Mouse (Mus musculus): ENCODE measurements at regions not wholly inside any gene's neighbourhood (a gene's known extent, or its start where the extent isn't known, plus 50 kb on each side); places are given as distances from the start of the nearest gene placed in this dataset.
"Not testable (repeated sequence)": the region's sequence is repeated elsewhere in the genome, so short reads cannot be mapped to it uniquely, and the experiment has no call there.

GRCm38 (mm10) chr2:92800667-92801066 lies 114.2 kb upstream of the Syt13 start:
- DNase-seq (ENCODE audit: low spot score in 2 of 2) = no peak

DNA sequence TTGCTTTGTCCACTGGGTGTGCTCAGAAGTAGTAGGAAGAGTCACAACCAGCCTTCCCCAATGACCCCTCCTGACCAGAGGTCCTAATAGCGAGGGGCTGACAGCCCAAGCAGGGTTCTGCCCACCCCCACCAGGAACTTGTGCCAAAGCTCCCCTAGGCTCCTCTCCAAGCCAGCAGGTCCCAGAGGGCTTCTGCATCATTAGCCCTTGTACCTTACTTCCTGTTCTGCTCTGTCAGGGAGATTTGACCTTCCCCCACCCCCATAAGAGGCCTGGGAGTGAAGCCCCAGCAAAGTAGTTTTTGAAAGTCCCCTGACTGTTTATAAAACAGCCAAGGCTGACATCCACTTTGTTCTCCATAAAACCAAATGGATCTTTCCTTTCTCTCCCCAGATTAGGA lies 110.0 kb upstream of the Syt13 start:
- DNase-seq (ENCODE audit: low spot score in 2 of 2) = no peak

- no peak for DNase-seq (ENCODE audit: low spot score in 2 of 2)
Measured at GRCm38 (mm10) chr2:92805761-92806160, 109.1 kb upstream of the Syt13 start.

GRCm38 (mm10) chr2:92806481-92807195 lies 108.3 kb upstream of the Syt13 start:
- DNase-seq (ENCODE audit: low spot score in 2 of 2) = no peak

DNA sequence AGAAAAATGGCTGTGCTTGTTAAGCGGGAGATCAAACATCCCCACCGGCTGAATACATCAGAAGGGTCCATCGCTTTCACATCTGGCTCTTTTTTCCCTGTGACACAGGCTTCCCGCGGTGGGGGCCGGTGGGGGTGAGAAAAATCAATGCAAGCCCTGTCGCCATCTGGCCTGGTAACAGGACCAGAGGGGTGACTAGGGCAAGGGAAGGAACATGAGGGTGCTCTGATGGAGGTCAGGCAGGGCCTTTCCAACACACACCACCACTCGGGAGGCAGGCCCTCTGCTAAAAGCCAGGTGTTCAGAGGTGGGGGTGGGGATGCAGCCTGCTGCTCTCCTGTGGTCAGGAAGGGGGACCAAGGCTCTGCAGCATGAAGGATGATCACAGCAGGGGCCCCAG lies 107.5 kb upstream of the Syt13 start:
- DNase-seq (ENCODE audit: low spot score in 2 of 2) = no peak

- DNase-seq (ENCODE audit: low spot score in 2 of 2) = no peak
Measured at GRCm38 (mm10) chr2:92808121-92808520, 106.8 kb upstream of the Syt13 start.

DNA sequence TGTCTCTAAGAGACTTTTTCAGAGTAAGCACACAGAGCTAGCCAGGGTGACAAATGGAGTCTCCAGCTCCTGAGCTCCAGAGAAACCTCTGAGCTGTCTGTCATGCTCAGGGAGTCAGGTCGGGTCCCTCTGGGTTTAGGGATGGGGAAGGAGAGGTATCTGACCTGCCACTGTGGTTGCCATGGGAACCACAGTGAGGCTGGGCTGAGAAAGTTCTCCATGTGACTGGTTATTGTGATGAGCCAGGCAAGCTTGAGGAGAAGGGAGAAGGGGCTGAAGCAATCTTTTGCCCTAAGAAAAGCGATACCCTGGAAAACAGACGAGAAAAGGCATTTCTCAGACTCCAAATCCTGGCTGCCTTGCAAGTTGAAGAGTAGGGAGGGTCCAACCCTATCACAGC lies 105.7 kb upstream of the Syt13 start:
- DNase-seq (ENCODE audit: low spot score in 2 of 2) = no peak

DNA sequence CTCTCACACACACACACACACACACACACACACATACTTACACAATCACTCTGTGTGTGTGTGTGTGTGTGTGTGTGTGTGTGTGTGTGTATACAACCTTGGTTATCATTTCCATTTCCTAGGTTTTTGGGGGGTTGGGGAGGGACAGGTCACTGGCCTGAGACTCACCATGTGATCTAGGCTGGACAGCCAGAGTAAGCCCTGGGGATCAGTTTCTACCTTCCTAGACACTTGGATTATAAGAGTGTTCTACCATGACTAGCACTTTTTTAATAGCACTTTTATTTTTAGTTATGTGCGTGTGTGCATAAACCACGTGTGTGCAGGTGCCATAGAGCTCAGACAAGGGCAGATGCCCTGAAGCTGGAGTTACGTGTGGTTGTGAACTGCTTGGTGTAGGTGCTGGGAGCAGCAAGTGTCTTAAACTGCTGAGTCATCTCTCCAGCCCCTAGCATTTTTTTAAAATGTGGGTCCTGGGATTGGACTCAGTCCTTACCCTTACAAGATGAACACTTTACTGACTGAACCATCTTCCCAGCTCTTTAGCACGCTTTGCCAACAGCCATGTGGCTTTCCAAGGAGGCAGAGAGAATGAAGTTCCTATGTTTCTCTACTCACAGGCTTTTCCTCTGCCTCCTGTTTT lies 105.1 kb upstream of the Syt13 start:
- DNase-seq (ENCODE audit: low spot score in 2 of 2) = no peak

DNA sequence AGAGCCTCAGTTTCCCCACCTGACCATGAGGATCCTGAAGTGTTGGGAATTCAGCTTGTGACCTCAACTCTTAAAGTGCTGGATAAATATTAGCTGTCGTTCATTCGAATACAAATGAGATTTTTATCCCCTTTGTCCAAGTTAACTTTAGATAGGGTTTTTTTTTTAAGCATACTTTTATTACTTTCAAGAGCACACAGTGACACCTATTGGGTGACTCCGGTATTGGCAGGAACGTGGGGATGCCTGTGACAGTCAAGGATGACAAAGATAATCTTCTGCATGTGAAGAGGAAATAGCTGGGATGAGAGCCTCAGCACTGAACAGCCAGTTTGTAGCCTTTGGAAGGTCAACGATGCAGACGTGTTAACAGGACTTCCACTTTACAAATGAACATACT lies 103.9 kb upstream of the Syt13 start:
- DNase-seq (ENCODE audit: low spot score in 2 of 2) = not testable (repeated sequence)

DNA sequence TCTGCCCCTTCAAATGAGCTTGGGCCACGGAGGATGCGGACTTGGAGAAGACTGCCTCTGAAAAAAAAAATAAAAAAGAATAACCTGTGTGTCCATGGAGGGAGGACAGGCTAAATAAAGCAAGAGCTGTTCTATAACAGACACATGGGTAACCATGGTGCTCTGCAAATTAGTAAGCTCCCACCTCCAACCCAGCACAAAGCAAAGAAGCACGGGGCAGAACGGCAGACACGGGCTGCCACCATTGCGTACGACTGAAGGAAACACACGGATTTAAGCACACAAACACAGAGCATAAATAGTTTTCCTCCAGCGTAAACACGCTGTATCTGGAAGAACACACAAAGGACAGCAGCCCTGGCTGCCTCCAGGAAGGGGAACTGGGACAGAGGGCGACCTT lies 101.9 kb upstream of the Syt13 start:
- no peak for DNase-seq (ENCODE audit: low spot score in 2 of 2)

- no peak for DNase-seq (ENCODE audit: low spot score in 2 of 2)
Measured at GRCm38 (mm10) chr2:92819586-92819985, 95.3 kb upstream of the Syt13 start.

GRCm38 (mm10) chr2:92824325-92824724 lies 90.6 kb upstream of the Syt13 start:
- no peak for DNase-seq (ENCODE audit: low spot score in 2 of 2)

- DNase-seq (ENCODE audit: low spot score in 2 of 2) = no peak
Measured at GRCm38 (mm10) chr2:92825395-92825794, 89.5 kb upstream of the Syt13 start.

- DNase-seq (ENCODE audit: low spot score in 2 of 2) = no peak
Measured at GRCm38 (mm10) chr2:92830134-92830533, 84.8 kb upstream of the Syt13 start.

DNA sequence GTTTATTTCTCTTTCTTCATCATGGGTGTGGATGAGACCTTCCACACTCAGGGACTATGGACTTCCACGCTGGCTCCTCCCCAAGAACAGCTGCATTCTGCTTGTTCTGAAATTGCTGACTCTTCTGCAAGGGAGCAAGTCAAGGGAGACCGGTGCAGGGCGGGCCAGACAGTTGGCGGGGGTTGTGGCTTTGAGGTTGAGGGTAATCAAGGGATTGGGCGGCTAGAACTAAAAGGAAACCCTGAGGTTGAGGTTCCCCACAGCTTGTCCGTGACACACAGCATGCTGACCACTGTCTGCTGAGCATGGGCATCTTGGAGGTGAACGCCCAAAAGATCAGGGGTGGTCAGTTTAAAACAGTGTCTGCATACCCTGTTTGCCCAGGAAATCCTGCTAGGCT lies 83.1 kb upstream of the Syt13 start:
- DNase-seq (ENCODE audit: low spot score in 2 of 2) = no peak

DNA sequence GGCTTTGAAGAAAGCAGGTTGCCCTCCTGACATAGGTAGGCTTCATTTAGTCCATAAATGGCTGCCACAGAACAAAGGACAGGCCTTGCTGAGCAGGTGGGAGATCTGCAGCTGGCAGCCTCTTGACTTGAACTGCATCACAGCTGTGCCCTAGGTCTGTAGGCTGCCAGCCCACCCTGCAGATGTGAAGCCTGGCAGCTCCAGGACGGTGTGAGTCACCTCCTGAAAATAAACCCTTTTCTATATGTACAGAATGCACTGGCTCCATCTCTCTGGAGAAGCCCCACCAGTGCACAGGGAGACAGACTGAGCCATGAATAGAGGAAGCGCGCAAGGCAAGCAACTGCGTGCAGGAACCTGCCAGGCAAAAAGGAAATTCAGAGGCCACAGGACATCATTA lies 78.7 kb upstream of the Syt13 start:
- no peak for DNase-seq (ENCODE audit: low spot score in 2 of 2)

DNA sequence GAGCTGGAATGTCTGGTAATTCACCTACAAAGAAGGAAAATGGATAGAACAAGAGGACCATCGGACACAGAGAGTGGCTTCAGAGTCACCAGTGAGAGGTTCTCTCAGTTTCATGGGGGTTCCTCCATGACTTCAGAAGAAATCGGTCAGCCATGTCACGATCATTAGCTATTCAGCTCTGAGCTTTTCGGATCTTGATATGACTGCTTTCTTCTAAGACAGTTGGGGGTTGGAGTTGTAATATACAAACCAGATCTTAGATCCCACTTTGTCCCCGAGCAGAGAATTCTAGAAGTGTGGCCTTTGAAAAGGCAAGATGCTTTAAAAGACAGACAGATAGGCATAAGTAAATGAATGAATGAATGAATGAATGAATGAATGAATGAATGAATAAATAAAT lies 76.9 kb upstream of the Syt13 start:
- no peak for DNase-seq (ENCODE audit: low spot score in 2 of 2)

DNA sequence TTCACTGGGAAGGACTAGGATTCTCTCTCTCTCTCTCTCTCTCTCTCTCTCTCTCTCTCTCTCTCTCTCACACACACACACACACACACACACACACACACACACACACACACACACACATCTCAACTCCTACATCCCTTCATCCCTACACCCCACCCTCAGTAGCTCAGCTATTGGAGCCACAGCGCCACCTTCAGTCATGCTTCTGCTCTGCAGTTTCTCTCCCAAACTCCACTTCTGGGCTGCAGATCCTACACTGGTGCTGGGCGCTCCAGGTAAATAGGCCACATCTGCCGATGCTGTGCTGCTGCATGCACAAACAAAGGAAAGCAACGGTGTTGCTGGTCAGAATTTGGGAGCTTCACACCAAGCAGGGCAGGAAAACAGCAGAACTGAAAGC lies 74.9 kb upstream of the Syt13 start:
- DNase-seq (ENCODE audit: low spot score in 2 of 2) = peak in 1 of 2 experiments; percentile 39

DNA sequence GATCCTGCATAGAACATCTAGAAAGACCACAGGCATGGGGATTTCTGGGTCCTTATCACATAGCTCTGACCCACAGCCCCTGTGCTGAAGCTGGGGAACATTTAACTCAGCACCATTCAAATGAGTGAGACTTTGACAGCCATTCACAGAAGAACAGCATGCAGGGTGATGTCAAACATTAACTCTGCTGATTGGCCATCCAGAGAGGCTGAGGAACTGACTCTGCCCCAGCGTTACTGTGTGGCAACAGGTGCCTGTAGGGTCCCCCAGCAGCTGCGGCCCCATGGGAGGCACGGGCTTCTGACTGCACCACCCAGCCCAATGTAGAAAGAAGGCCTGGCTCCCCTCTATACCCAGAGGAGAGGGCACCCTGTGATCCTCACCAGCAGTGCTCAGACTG lies 73.3 kb upstream of the Syt13 start:
- DNase-seq (ENCODE audit: low spot score in 2 of 2) = no peak

- DNase-seq (ENCODE audit: low spot score in 2 of 2) = peak in 1 of 2 experiments; percentile 13
Measured at GRCm38 (mm10) chr2:92845061-92845769, 69.7 kb upstream of the Syt13 start.

- DNase-seq (ENCODE audit: low spot score in 2 of 2) = no peak
Measured at GRCm38 (mm10) chr2:92848962-92849361, 65.9 kb upstream of the Syt13 start.

- no peak for DNase-seq (ENCODE audit: low spot score in 2 of 2)
Measured at GRCm38 (mm10) chr2:92851336-92851735, 63.6 kb upstream of the Syt13 start.

DNA sequence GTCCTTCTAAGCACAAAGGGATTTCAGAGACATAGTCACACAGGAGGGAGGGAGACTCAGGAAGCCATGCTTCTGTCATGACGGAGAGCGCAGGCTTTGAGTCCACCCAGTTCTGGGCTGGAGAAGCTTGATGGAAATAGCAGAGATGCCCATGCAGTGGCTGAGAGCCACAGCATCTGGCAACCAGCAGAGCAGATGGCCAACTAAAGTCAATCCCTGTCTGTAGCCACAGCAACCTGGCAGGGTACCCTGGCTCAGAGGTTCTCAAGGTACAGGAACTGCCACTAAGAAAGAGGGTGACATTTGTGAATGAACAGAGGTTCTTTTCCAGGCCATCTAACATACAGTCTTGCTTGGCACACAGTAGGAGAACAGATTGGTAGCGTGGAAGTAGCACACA lies 61.7 kb upstream of the Syt13 start:
- no peak for DNase-seq (ENCODE audit: low spot score in 2 of 2)

Measured in adrenal gland, postnatal 4 days (tissue).